Mouse (Mus musculus) embryonic stem cell, embryonic (primary cell): ENCODE measurements around the gene Lif.

Source experiments
- CTCF ChIA-PET, 4 experiments: fragments of 300-600 bp in 2 of 4; fragments of 350-600 bp in 2 of 4; sonication (Branson Sonifier 250); formaldehyde crosslinking; loops; one replicate each; lab custom pipeline; 2022; ENCODE audit warnings: inconsistent platforms in 2 of 4; lab: Charles Lee
- POLR2A ChIA-PET, 4 experiments: fragments of 300-600 bp in 2 of 4; fragments of 350-600 bp in 2 of 4; sonication (Branson Sonifier 250); formaldehyde crosslinking; loops; one replicate each; lab custom pipeline; 2022; ENCODE audit warnings: antibody characterized with exemption in 4 of 4, inconsistent platforms in 1 of 4; lab: Charles Lee

Lif gene

GRCm38 (mm10) chr11:4222046-4222950 lies 35.1 kb upstream of the Lif start:
- CTCF ChIA-PET, result interaction anchor here in 3 of 4 experiments (1.1 to 4.7 kb wide), 7 partner anchors 9 to 87 kb away, joined by 3 to 42 read pairs (median 5); partner anchors contain the start of genes Lif (in 1 of the 3) and Rnf215 (in 1 of the 3)
- POLR2A ChIA-PET, result interaction anchor here in 3 of 4 experiments (0.6 to 1.2 kb wide), 3 partner anchors 8 to 37 kb away, joined by 3 to 4 read pairs (median 4); no protein-coding TSS in a partner anchor

DNA sequence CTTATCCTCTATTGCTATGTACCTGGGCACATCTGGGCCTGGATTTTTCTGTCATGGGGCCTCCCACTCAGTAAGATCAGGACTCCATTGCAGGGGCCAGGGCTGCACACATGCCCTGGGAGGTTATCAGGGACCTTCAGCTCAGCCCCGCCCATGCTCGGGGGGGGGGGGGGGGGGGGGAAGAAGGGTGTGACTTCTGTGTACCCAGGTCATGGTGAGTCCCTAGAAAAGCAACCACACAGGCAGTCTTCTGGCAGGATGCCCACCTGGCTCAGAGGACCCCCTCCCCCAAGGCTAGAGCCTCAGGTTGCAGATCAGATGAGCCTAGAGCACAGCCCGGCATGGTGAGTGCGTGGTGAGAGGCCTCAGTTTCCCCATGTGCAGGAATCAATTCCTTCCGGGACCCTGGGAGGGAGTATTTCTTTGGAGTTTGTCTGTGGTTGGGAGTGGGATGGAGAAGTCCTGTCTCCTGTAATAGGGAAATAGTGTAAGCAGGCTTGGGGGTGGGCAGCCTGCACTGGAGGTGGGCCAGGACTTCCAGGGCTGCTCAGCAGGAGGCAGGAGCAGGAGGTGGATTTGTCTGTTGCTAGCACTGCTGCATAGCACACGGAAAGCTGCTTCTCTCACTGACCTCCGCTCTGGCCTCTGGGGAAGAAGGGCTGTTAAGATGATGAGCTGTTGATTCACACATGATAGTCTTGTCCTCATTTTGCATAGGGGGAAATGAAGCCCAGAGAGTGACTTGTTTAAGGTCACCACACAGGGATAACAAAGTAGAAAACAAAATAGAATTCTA lies 33.8 kb upstream of the Lif start:
- ChIA-PET POLR2A (interaction anchor here in 3 of 4 experiments (0.6 to 2.2 kb wide), 11 partner anchors 12 to 674 kb away, joined by 3 to 9 read pairs (median 4); no protein-coding TSS in a partner anchor), CTCF (interaction anchor here in 3 of 4 experiments (0.6 to 4.7 kb wide), 6 partner anchors 28 to 674 kb away, joined by 4 to 31 read pairs (median 7); partner anchors contain the start of gene Lif (in 1 of the 3))

DNA sequence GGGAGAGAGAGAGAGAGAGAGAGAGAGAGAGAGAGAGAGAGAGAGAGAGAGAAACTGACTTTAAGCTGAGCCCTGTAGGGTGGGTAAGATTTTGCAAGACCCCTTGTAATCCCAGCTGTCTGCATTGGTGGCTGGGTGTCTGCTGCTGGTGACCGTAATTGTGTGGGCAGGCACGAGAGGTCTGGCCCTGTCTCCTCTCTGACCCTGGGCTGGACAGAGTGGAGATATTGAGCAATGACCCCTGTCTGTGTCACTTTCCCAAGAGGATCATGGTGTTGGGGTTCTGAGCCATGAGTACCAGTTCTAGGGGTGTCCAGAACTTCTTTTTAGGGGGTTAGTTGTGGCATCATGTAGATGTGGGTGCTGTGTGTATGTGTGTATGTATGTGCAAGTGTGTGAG lies 33.1 kb upstream of the Lif start:
- POLR2A ChIA-PET, result interaction anchor here in 3 of 4 experiments (0.6 to 2.2 kb wide), 8 partner anchors 11 to 78 kb away, joined by 3 to 9 read pairs (median 4); no protein-coding TSS in a partner anchor
- CTCF ChIA-PET, result interaction anchor here in 3 of 4 experiments (0.6 to 4.7 kb wide), 3 partner anchors 27 to 34 kb away, joined by 7 to 31 read pairs (median 13); partner anchors contain the start of gene Lif (in 1 of the 3)

- POLR2A ChIA-PET, result interaction anchor here in 1 of 4 experiments (1.1 to 1.7 kb wide), 2 partner anchors 19 to 40 kb away, joined by 4 read pairs; partner anchors contain the start of gene Tbc1d10a
- CTCF ChIA-PET, result interaction anchor here in 1 of 4 experiments (1.0 kb wide), 1 partner anchor 749 kb away, joined by 3 read pairs; no protein-coding TSS in a partner anchor
Measured at GRCm38 (mm10) chr11:4226569-4227325, 30.6 kb upstream of the Lif start.

DNA sequence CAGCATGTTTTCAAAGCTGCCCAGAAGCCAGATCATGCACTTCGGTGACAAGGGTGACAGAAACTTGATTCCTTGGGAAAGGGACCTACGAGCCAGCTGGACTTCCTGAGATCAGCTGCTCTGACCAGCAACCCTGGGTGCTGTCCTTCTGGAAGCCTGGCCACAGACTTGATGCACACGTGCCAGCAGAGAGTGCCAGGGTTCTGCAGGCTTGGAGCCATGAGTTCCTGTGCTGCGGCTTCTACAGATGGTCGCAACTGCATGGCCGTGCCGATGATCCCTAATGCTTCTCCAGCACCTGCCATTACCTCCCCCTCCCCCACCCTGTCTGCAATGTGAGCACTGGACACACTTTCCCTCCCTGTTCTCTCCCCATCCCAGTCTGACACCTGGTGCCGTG lies 28.9 kb upstream of the Lif start:
- CTCF ChIA-PET, result interaction anchor here in 2 of 4 experiments (0.7 to 1.0 kb wide), 2 partner anchors 30 to 664 kb away, joined by 3 to 6 read pairs; no protein-coding TSS in a partner anchor

DNA sequence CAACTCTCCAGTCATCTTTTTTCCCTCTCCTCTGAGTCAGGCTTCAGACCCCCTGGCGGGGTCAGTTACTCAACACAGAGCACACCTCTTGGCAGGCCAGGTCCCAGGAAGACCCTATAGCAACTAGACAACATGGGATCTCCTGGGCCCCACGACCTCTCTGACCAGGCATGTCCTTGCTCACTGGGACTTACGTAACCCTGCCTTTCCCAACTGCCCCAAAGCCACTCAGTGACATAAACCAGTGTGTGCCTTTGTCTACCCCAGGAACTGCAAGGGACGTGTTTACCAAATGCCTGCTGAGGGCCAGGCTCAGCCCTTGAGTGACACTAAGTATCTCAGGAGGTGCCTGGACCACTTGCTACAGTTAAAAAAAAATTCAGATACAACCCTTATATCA lies 27.5 kb upstream of the Lif start:
- POLR2A ChIA-PET, result interaction anchor here in 2 of 4 experiments (0.8 to 2.8 kb wide), 6 partner anchors 8 to 54 kb away, joined by 3 to 10 read pairs (median 4); no protein-coding TSS in a partner anchor
- CTCF ChIA-PET, result interaction anchor here in 3 of 4 experiments (0.7 to 1.5 kb wide), 3 partner anchors 10 to 624 kb away, joined by 3 to 5 read pairs (median 3); no protein-coding TSS in a partner anchor

More for the DNA sequence above, 28.9 kb upstream of the Lif start:
- POLR2A ChIA-PET, result interaction anchor here in 2 of 4 experiments (0.7 to 2.8 kb wide), 5 partner anchors 11 to 113 kb away, joined by 3 to 10 read pairs (median 3); no protein-coding TSS in a partner anchor

- CTCF ChIA-PET, result interaction anchor here in 3 of 4 experiments (0.6 to 1.4 kb wide), 3 partner anchors 28 to 74 kb away, joined by 3 to 10 read pairs (median 3); no protein-coding TSS in a partner anchor
- POLR2A ChIA-PET, result interaction anchor here (0.6 to 2.3 kb wide), 8 partner anchors 12 to 120 kb away, joined by 3 to 9 read pairs (median 4); partner anchors contain the start of gene Tbc1d10a (in 1 of the 4)
Measured at GRCm38 (mm10) chr11:4231435-4231834, 25.9 kb upstream of the Lif start.

- ChIA-PET POLR2A (interaction anchor here in 1 of 4 experiments (0.6 to 1.1 kb wide), 3 partner anchors 34 to 535 kb away, joined by 3 to 4 read pairs (median 4); partner anchors contain the start of gene Tbc1d10a), CTCF (interaction anchor here in 3 of 4 experiments (0.6 to 1.7 kb wide), 3 partner anchors 13 to 833 kb away, joined by 3 to 6 read pairs (median 3); no protein-coding TSS in a partner anchor)
Measured at GRCm38 (mm10) chr11:4232644-4233043, 24.7 kb upstream of the Lif start.

- POLR2A ChIA-PET, result interaction anchor here in 3 of 4 experiments (0.5 to 2.0 kb wide), 8 partner anchors 11 to 713 kb away, joined by 3 to 20 read pairs (median 4); partner anchors contain the start of genes Nefh (in 1 of the 3) and Tbc1d10a (in 1 of the 3)
- CTCF ChIA-PET, result interaction anchor here (0.7 to 1.9 kb wide), 7 partner anchors 17 to 26 kb away, joined by 3 to 7 read pairs (median 3); partner anchors contain the start of genes Castor1 (in 1 of the 4) and Lif (in 1 of the 4)
Measured at GRCm38 (mm10) chr11:4235052-4235655, 22.2 kb upstream of the Lif start.

GRCm38 (mm10) chr11:4235665-4236545 lies 21.5 kb upstream of the Lif start, which contains the start of gene Osm:
TSS of gene Osm (plus strand) at chr11:4236420.
- POLR2A ChIA-PET, result interaction anchor here in 3 of 4 experiments (0.5 to 2.2 kb wide), 8 partner anchors 10 to 712 kb away, joined by 3 to 20 read pairs (median 4); partner anchors contain the start of genes Nefh (in 1 of the 3) and Tbc1d10a (in 1 of the 3)
- CTCF ChIA-PET, result interaction anchor here in 3 of 4 experiments (0.9 to 1.9 kb wide), 6 partner anchors 10 to 25 kb away, joined by 3 to 6 read pairs (median 3); partner anchors contain the start of genes Castor1 (in 1 of the 3) and Lif (in 1 of the 3)

- ChIA-PET CTCF (interaction anchor here in 3 of 4 experiments (1.2 to 5.8 kb wide), 3 partner anchors 10 to 24 kb away, joined by 3 to 41 read pairs (median 3); no protein-coding TSS in a partner anchor), POLR2A (interaction anchor here (0.6 to 2.9 kb wide), 8 partner anchors 9 to 189 kb away, joined by 3 to 20 read pairs (median 6); no protein-coding TSS in a partner anchor)
Measured at GRCm38 (mm10) chr11:4236546-4237067, 20.8 kb upstream of the Lif start.

GRCm38 (mm10) chr11:4237389-4237912 lies 19.9 kb upstream of the Lif start:
- POLR2A ChIA-PET, result interaction anchor here in 3 of 4 experiments (0.8 to 2.9 kb wide), 13 partner anchors 8 to 51 kb away, joined by 3 to 17 read pairs (median 5); partner anchors contain the start of genes Lif (in 1 of the 3) and Tbc1d10a (in 1 of the 3)
- CTCF ChIA-PET, result interaction anchor here in 3 of 4 experiments (0.5 to 5.8 kb wide), 6 partner anchors 9 to 44 kb away, joined by 3 to 41 read pairs (median 4); no protein-coding TSS in a partner anchor

DNA sequence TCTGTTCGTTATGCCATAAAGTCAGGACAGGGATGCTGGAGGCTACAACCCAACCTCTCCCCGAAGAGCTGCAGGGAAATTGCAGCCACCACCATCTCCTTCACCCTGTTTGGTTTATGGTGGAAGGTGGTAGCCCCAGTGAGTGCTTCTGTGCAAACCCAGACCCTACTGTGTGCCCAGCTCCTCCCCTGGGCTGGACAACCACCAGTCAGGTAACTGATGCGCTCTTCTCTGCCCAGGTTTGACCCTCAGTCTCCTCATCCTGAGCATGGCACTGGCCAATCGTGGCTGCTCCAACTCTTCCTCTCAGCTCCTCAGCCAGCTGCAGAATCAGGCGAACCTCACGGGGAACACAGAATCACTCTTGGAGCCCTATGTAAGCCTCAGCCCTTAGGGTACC lies 19.2 kb upstream of the Lif start:
- POLR2A ChIA-PET, result interaction anchor here (0.5 to 3.9 kb wide), 15 partner anchors 8 to 144 kb away, joined by 3 to 22 read pairs (median 5); partner anchors contain the start of genes Castor1 (in 1 of the 4) and Tbc1d10a (in 1 of the 4)
- CTCF ChIA-PET, result interaction anchor here in 3 of 4 experiments (0.6 to 5.8 kb wide), 6 partner anchors 9 to 888 kb away, joined by 3 to 41 read pairs (median 6); no protein-coding TSS in a partner anchor
